Mouse (Mus musculus) lung, adult 18-20 months (tissue): ENCODE data around the gene AI661453.
A peak's percentile ranks its signal among the peaks of the same experiment; 100 is the strongest.
"Not testable (repeated sequence)": the region's sequence is repeated elsewhere in the genome, so short reads cannot be mapped to it uniquely, and the experiment has no call there.

Experiments used
- DNase-seq, 2 experiments: peaks; one replicate each; pipeline ENCODE4 v3.0.0; 2022; ENCODE audit warnings: mixed read lengths in 2 of 2

Gene AI661453

DNA sequence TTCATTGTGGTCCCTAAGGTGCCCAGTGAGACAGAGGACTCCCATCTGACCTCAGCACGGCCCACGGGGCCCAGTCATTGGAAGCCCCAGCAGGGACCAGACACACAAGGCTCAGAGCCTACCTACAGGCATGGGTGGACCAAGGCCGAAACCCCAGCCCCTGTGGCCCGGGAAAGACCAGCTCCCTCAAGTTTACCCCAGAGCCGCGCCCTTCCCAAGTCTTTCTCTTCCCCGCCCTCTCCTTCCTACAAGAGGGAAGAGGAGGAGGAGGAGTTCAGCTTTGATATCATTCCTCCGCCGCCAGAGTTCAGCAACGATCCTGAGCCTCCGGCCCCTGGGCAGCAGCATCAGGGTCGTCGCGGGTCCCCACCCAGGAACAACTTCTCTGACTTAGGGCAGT, 31.6 kb downstream of the AI661453 start:
- DNase-seq: no peak

GRCm38 (mm10) chr17:47468466-47468865, 32.1 kb downstream of the AI661453 start:
- DNase-seq: no peak

DNA sequence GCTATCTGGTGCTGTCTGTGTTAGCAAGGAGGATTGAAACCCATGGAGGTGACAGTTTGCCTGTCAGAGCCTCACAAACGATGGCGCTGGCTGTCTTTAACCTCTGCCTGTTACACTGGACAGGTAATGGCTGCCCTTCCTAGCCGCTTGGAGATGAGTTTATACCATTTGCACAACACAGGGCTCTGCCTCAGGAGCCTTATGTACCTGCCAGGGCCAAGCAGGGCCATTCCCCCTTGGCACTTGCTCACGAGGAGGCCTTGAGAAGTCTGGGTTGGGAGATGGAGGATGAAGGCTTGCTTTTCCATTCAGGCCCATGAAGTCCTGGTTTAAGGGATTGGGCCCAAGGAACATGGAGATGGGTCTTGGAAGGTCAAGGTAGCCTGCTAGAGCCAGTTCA, 33.2 kb downstream of the AI661453 start:
- DNase-seq: no peak

DNA sequence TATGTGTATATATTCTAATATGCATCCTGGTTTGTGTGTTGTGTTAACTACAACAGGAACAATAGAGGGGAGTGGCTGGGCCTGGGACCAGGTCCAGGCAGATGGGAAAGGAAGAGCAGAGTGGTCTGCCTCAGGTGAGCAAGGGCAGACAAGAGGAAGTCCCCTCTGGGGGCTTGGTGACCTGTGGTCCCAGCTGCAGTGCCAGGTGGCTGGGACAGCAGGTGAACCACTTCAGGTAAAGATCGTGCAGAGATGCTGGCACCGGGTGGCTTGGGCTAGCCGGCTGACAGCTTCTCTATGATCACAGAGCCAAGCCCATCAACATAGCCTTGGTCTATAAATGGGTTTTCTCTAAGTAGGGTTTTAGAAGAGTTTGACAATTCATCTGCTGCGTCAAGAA, 33.7 kb downstream of the AI661453 start:
- no peak for DNase-seq

- DNase-seq: no peak
Observed at GRCm38 (mm10) chr17:47470686-47471085, 34.3 kb downstream of the AI661453 start.

GRCm38 (mm10) chr17:47472435-47473350, 36.3 kb downstream of the AI661453 start:
- peak; percentile 55 to 67 for DNase-seq

DNA sequence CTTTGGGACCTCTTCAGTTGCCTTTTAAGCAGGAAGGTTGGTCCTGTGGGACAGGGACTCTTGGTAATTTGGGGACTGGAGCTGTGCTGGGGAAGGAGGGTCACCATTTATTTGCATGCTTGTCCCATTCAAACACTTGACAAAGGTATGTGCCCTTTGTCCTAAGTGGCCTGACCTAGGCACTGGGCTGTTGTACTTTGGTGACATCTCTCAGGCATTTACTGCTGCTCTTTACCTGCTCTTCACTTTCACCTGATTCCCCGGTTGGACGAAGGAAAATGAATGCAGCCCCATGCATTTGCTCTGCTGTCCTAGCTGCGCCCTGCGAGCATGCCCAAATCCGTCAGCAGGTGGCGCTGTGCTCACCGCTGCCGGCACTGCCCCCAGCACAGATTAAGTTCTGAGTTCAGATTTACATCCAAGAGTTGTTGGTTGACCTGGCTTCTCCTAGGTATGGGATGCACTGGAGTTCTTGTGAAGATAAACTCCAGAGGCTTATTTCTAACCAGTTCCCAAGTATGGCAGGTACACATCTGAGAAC, 37.1 kb downstream of the AI661453 start:
- DNase-seq: peak; percentile 48 to 56

DNA sequence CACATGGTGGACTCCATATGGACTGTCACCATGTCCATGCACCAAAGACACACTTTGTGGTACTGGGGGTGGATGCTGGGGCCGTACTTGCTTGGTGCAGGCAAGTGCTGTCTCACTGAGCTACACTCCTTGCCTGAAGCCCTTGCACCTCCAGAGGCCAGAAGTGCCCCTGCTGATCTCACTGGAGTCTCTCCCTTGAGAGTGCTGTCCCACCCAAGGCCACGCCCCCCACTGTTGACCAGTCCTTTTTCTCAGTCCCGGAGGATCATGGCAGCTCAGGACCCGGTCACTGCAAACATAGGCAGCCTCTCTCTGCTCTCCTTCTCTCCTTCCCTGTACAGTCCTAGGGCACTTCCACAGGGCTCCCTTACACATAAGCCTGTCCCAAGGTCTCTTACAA, 37.8 kb downstream of the AI661453 start:
- DNase-seq: no peak

GRCm38 (mm10) chr17:47475181-47475580, 38.8 kb downstream of the AI661453 start:
- DNase-seq: no peak

DNA sequence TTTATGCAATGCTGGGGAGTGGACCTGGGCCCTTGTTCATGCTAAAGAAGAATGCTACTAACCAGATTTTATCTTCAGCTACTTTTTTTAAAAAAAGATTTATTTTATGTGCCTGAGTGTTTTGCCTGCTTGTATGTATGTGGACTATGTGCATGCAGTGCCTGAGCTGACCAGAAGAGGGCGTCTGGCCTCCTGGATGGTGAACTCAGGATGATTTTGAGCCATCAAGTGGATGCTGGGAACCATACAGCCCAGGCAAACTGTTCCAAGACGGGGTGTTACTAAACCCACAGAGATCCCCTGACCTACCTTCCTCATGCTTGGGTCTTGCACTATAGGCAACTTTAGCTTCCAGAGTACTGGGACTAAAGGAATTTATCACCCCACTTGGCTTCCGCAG, 39.3 kb downstream of the AI661453 start:
- no peak for DNase-seq

- no peak for DNase-seq
Observed at GRCm38 (mm10) chr17:47479887-47480286, 43.5 kb downstream of the AI661453 start.

- DNase-seq: peak; percentile 73 to 76
Observed at GRCm38 (mm10) chr17:47482401-47482800, 46.0 kb downstream of the AI661453 start.

DNA sequence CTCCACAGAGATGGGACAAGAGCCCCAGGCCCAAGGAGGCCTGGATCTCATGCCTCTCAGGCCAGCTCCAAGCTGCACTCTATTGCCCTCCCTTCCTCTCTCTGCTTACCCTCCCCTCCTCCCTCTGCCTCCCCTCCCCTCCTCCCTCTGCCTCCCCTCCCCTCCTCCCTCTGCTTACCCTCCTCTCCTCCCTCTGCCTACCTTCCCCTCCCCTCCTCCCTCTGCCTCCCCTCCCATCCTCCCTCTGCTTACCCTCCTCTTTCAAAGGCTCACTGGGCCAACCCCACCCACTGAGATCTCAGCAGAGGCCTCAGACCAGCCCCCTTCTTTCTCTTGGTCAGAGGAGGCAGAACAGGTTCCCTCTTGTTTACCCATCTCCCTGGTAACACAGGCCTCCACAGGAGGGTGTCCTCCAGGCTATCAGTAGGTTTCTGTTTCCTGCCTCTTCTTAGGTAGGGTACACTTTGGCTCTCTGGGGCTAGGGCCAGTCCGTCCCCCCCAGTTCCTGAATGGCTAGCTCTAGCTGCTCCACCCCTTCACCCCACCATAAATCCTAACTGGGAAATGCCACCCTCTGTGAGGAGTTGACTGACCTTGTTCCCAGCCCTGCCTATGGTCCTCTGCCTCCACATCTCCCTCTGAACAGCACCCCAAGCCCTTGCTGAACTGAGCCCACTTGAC, 48.0 kb downstream of the AI661453 start:
- peak; percentile 82 to 91 for DNase-seq

GRCm38 (mm10) chr17:47484993-47485392, 48.6 kb downstream of the AI661453 start:
- no peak for DNase-seq

GRCm38 (mm10) chr17:47485791-47486190, 49.4 kb downstream of the AI661453 start:
- DNase-seq: no peak

GRCm38 (mm10) chr17:47490791-47491190, 54.4 kb downstream of the AI661453 start:
- DNase-seq: no peak

- DNase-seq: no peak
Observed at GRCm38 (mm10) chr17:47492731-47493130, 56.3 kb downstream of the AI661453 start.

- no peak for DNase-seq
Observed at GRCm38 (mm10) chr17:47493653-47494052, 57.2 kb downstream of the AI661453 start.

DNA sequence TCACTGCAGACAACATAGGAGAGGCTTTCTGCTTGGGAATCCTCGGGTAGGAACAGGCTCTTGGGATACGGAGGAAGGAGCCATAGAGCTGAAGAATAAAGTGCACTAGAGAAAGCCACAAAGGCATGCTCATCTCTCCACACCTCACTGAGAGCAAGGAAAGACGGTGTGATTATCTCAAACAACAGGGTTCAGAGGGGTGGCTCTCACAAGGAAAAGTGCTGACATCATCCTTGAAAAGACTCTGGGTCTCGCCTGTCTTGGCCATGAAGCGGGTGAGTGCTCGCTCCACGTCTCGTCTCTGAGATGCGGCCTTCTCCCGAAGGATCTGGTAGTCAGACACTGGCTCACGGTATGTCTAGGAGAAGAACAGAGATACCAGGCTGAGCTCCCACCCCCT, 57.7 kb downstream of the AI661453 start:
- no peak for DNase-seq

- no peak for DNase-seq
Observed at GRCm38 (mm10) chr17:47501531-47501930, 65.1 kb downstream of the AI661453 start.

DNA sequence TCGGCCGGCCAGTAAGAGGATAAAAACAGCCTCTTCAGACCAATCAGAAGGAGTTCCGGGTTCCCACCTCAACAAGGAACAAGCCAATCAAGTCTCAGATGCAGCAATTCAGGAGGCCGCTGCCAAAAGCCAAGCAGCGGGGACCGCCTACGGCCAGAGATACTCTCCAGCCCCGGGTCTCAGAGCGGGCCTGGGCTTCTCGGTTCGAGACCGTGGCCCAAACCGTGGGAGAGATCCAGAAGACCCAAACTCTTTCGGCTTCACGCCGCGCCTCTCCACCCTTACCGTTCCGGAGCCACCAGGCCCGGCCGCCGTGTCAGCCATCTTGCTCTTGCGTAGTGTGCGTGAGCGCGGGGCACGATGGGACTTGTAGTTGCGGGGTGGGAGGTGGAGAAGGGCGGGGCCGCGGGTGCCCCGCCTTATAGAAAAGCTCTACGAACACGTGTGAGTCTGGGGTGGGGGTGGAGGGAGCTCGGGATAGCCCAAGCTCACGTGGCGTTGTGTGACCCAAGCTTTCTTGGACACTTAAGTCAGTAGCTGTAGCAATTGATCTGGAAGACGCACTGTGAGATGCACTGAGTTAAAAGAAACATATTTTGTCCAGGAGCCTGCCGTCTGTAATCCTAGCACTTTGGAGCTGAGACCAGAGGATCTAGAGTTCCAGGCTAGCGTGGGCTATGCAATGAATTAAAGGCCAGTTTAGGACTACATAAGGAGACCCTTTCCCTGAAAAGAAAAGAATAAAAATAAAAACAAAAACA, 65.7 kb downstream of the AI661453 start, which contains the start of gene Taf8:
Gene Taf8 (minus strand): TSS at position 347 of the 761 bp plus-strand sequence.
- peak; percentile 93 to 94 for DNase-seq

GRCm38 (mm10) chr17:47502707-47503045, 66.3 kb downstream of the AI661453 start:
- not testable (repeated sequence) for DNase-seq

GRCm38 (mm10) chr17:47503689-47504088, 67.3 kb downstream of the AI661453 start:
- no peak for DNase-seq
